Mouse (Mus musculus): ENCODE measurements around the gene Myo1c. TPM values are rescaled to one million over a fixed set of nuclear protein-coding genes. Genes with fewer than 3 reads are reported as not detected.
A peak's percentile ranks its signal among the peaks of the same experiment; 100 is the strongest.

Myo1c gene
- polyA plus RNA-seq, 1 experiment from 2014 or later = 10.2 TPM

GRCm38 (mm10) chr11:75652942-75653684 lies 2.8 kb downstream of the Myo1c start:
- peak; percentile 85 for DNase-seq (ENCODE audit: low spot score, missing footprints)
- Histone ChIP-seq H3K4me3 (ENCODE audit: low read depth, low read length) (peak overlapping the region; percentile 48; the same call in 1 of the 2 replicates), H3K4me1 (ENCODE audit: control insufficient read depth, insufficient read depth, low read length) (peaks cover 20% of the 10 kb centered on the region)

GRCm38 (mm10) chr11:75653781-75654470 lies 3.6 kb downstream of the Myo1c start:
- no peak overlapping the region for H3K27ac ChIP-seq (ENCODE audit: low read depth, low read length)
- under 1% methylated on average over 43 of the region's 45 CpGs for WGBS
- H3K4me3 ChIP-seq (ENCODE audit: low read depth, low read length) = peak overlapping the region; percentile 48
- peaks cover 33% of the 10 kb centered on the region for H3K27me3 ChIP-seq (ENCODE audit: control insufficient read depth, insufficient read depth, low read length)
- H3K9ac ChIP-seq (ENCODE audit: low read length) = peak overlapping the region; percentile 55
- peak; percentile 97 for DNase-seq (ENCODE audit: low spot score, missing footprints)
- peaks cover 20% of the 10 kb centered on the region for H3K4me1 ChIP-seq (ENCODE audit: control insufficient read depth, insufficient read depth, low read length)
- H3K4me2 ChIP-seq = peak overlapping the region; percentile 80
- ATAC-seq (ENCODE audit: low FRiP score) = peak; percentile 79
- H3K9me3 ChIP-seq (ENCODE audit: control insufficient read depth, low read length) = no peaks in the 10 kb centered on the region
- H3K36me3 ChIP-seq (ENCODE audit: control insufficient read depth, insufficient read depth, low read length) = no peaks in the 10 kb centered on the region

More at GRCm38 (mm10) chr11:75652942-75653684, 2.8 kb downstream of the Myo1c start:
- 30% methylated on average over 14 of the region's 14 CpGs for WGBS
- ATAC-seq (ENCODE audit: low FRiP score) = no peak
- H3K27me3 ChIP-seq (ENCODE audit: control insufficient read depth, insufficient read depth, low read length) = peaks cover 33% of the 10 kb centered on the region
- no peaks in the 10 kb centered on the region for H3K9me3 ChIP-seq (ENCODE audit: control insufficient read depth, low read length)
- H3K27ac ChIP-seq (ENCODE audit: low read depth, low read length) = no peak overlapping the region
- H3K9ac ChIP-seq (ENCODE audit: low read length) = no peak overlapping the region
- H3K4me2 ChIP-seq = peak overlapping the region; percentile 80; the same call in 1 of the 2 replicates
- no peaks in the 10 kb centered on the region for H3K36me3 ChIP-seq (ENCODE audit: control insufficient read depth, insufficient read depth, low read length)

- H3K27ac ChIP-seq (ENCODE audit: low read depth, low read length) = no peak overlapping the region
- peaks cover 20% of the 10 kb centered on the region for H3K4me1 ChIP-seq (ENCODE audit: control insufficient read depth, insufficient read depth, low read length)
- H3K36me3 ChIP-seq (ENCODE audit: control insufficient read depth, insufficient read depth, low read length) = no peaks in the 10 kb centered on the region
- H3K27me3 ChIP-seq (ENCODE audit: control insufficient read depth, insufficient read depth, low read length) = peaks cover 33% of the 10 kb centered on the region
- H3K4me3 ChIP-seq (ENCODE audit: low read depth, low read length) = peak overlapping the region; percentile 48
- peak overlapping the region; percentile 55; the same call in 1 of the 2 replicates for H3K9ac ChIP-seq (ENCODE audit: low read length)
- DNase-seq (ENCODE audit: low spot score, missing footprints) (peak; percentile 87), ATAC-seq (ENCODE audit: low FRiP score) (no peak; the same call in 1 of the 2 replicates)
- peak overlapping the region; percentile 80 for H3K4me2 ChIP-seq
- H3K9me3 ChIP-seq (ENCODE audit: control insufficient read depth, low read length) = no peaks in the 10 kb centered on the region
- WGBS = 41% methylated on average over 25 of the region's 25 CpGs
Observed at GRCm38 (mm10) chr11:75654471-75655390, 4.4 kb downstream of the Myo1c start.

- WGBS = 1% methylated on average over 78 of the region's 78 CpGs
- peaks cover 33% of the 10 kb centered on the region for H3K27me3 ChIP-seq (ENCODE audit: control insufficient read depth, insufficient read depth, low read length)
- no peaks in the 10 kb centered on the region for H3K9me3 ChIP-seq (ENCODE audit: control insufficient read depth, low read length)
- peak overlapping the region; percentile 70 for H3K9ac ChIP-seq (ENCODE audit: low read length)
- H3K36me3 ChIP-seq (ENCODE audit: control insufficient read depth, insufficient read depth, low read length) = no peaks in the 10 kb centered on the region
- no peak overlapping the region for H3K27ac ChIP-seq (ENCODE audit: low read depth, low read length)
- peak overlapping the region; percentile 58 for H3K4me3 ChIP-seq (ENCODE audit: low read depth, low read length)
- H3K4me2 ChIP-seq = peak overlapping the region; percentile 99
- ATAC-seq (ENCODE audit: low FRiP score) (peak; percentile 18), DNase-seq (ENCODE audit: low spot score, missing footprints) (peak; percentile 92)
- H3K4me1 ChIP-seq (ENCODE audit: control insufficient read depth, insufficient read depth, low read length) = peaks cover 20% of the 10 kb centered on the region
Observed at GRCm38 (mm10) chr11:75655621-75656545, 5.6 kb downstream of the Myo1c start.

GRCm38 (mm10) chr11:75656621-75657590 lies 6.6 kb downstream of the Myo1c start:
- peaks cover 33% of the 10 kb centered on the region for H3K27me3 ChIP-seq (ENCODE audit: control insufficient read depth, insufficient read depth, low read length)
- H3K4me2 ChIP-seq = peak overlapping the region; percentile 99
- H3K27ac ChIP-seq (ENCODE audit: low read depth, low read length) = no peak overlapping the region
- WGBS = 62% methylated on average over 19 of the region's 20 CpGs
- H3K4me1 ChIP-seq (ENCODE audit: control insufficient read depth, insufficient read depth, low read length) = peaks cover 19% of the 10 kb centered on the region
- H3K9me3 ChIP-seq (ENCODE audit: control insufficient read depth, low read length) = no peaks in the 10 kb centered on the region
- H3K36me3 ChIP-seq (ENCODE audit: control insufficient read depth, insufficient read depth, low read length) = no peaks in the 10 kb centered on the region
- peak overlapping the region; percentile 58 for H3K4me3 ChIP-seq (ENCODE audit: low read depth, low read length)
- DNase-seq (ENCODE audit: low spot score, missing footprints) = no peak
- peak overlapping the region; percentile 70; the same call in 1 of the 2 replicates for H3K9ac ChIP-seq (ENCODE audit: low read length)
- no peak for ATAC-seq (ENCODE audit: low FRiP score)

- H3K27me3 ChIP-seq (ENCODE audit: control insufficient read depth, insufficient read depth, low read length) = peaks cover 26% of the 10 kb centered on the region
- H3K4me2 ChIP-seq = no peak overlapping the region
- H3K4me1 ChIP-seq (ENCODE audit: control insufficient read depth, insufficient read depth, low read length) = peaks cover 16% of the 10 kb centered on the region
- no peak for DNase-seq (ENCODE audit: low spot score, missing footprints)
- H3K4me3 ChIP-seq (ENCODE audit: low read depth, low read length) = no peak overlapping the region
- no peak for ATAC-seq (ENCODE audit: low FRiP score)
- no peaks in the 10 kb centered on the region for H3K9me3 ChIP-seq (ENCODE audit: control insufficient read depth, low read length)
- no peaks in the 10 kb centered on the region for H3K36me3 ChIP-seq (ENCODE audit: control insufficient read depth, insufficient read depth, low read length)
- H3K9ac ChIP-seq (ENCODE audit: low read length) = no peak overlapping the region
- no peak overlapping the region for H3K27ac ChIP-seq (ENCODE audit: low read depth, low read length)
Observed at GRCm38 (mm10) chr11:75657841-75658240, 7.5 kb downstream of the Myo1c start.

GRCm38 (mm10) chr11:75658311-75658710 lies 8.0 kb downstream of the Myo1c start:
- Histone ChIP-seq H3K27me3 (ENCODE audit: control insufficient read depth, insufficient read depth, low read length) (peaks cover 22% of the 10 kb centered on the region), H3K9me3 (ENCODE audit: control insufficient read depth, low read length) (no peaks in the 10 kb centered on the region)

More at GRCm38 (mm10) chr11:75658311-75658710, 8.0 kb downstream of the Myo1c start:
- H3K27ac ChIP-seq (ENCODE audit: low read depth, low read length) = no peak overlapping the region
- peaks cover 14% of the 10 kb centered on the region for H3K4me1 ChIP-seq (ENCODE audit: control insufficient read depth, insufficient read depth, low read length)
- 92% methylated on average over 13 of the region's 13 CpGs for WGBS
- H3K36me3 ChIP-seq (ENCODE audit: control insufficient read depth, insufficient read depth, low read length) = no peaks in the 10 kb centered on the region
- H3K4me3 ChIP-seq (ENCODE audit: low read depth, low read length) = no peak overlapping the region
- ATAC-seq (ENCODE audit: low FRiP score) (no peak), DNase-seq (ENCODE audit: low spot score, missing footprints) (no peak)
- H3K9ac ChIP-seq (ENCODE audit: low read length) = no peak overlapping the region
- no peak overlapping the region for H3K4me2 ChIP-seq
